Mouse (Mus musculus): ENCODE data around the gene Sec61a2. TPM values are rescaled to one million over a fixed set of nuclear protein-coding genes. Genes with fewer than 3 reads are reported as not detected.

The Sec61a2 gene
- total RNA-seq (2012; rRNA removed) = 20.8 and 23.3 TPM in 2 replicates
- 44.6 and 53.8 TPM in 2 replicates for total RNA-seq (2014; rRNA removed)
- 46.2 and 53.5 TPM in 2 replicates for polyA plus RNA-seq (2012; ENCODE audit: insufficient read length, low read depth)

GRCm38 (mm10) chr2:5894843-5895570, at the start of gene Sec61a2:
Gene Sec61a2, minus strand, starts transcription at chr2:5895432.
- peak within 1 kb of the TSS; percentile 95 for H3K4me2 ChIP-seq (ENCODE audit: insufficient read depth, low read depth, poor library complexity, severe bottlenecking)
- H3K27me3 ChIP-seq (replicated peaks) = no peaks in the 10 kb centered on the region
- H3K4me3 ChIP-seq (replicated peaks in 1 of 3; ENCODE audit: low read depth in 2 of 3, low read length in 2 of 3, poor library complexity in 1 of 3) = peak within 1 kb of the TSS; percentile 70 to 93 (median 90)
- peaks cover 14 to 24% of the 10 kb centered on the region in 2 experiments for H3K36me3 ChIP-seq (replicated peaks in 1 of 2; ENCODE audit: control insufficient read depth in 1 of 2, insufficient read depth in 1 of 2, low read length in 1 of 2)
- H3K79me2 ChIP-seq (replicated peaks; ENCODE audit: control insufficient read depth, extremely low read depth, insufficient read depth, poor library complexity, severe bottlenecking) = peaks cover 21% of the 10 kb centered on the region
- H3K27ac ChIP-seq (ENCODE audit: insufficient read depth, low read depth) = peak within 1 kb of the TSS; percentile 53
- DNase-seq (ENCODE audit: extremely low read depth) = peak; percentile 98
- H3K9ac ChIP-seq (ENCODE audit: insufficient read depth, low read depth) = peak within 1 kb of the TSS; percentile 97
- peak; percentile 93 for TF ChIP-seq UBTF (IDR thresholded peaks at IDR 0.05; ENCODE audit: low read depth, low read length)
- TF ChIP-seq ZKSCAN1 (IDR thresholded peaks at IDR 0.05; ENCODE audit: borderline replicate concordance, low read depth, low read length) = no peak
- TF ChIP-seq MEF2A (IDR thresholded peaks at IDR 0.05; ENCODE audit: borderline replicate concordance, low read depth, low read length) = peak; percentile 12; the same call in 1 of the 2 replicates
- peak; percentile 89 for TF ChIP-seq USF1 (IDR thresholded peaks at IDR 0.05; ENCODE audit: low read depth, low read length)
- TF ChIP-seq RCOR1 (conservative IDR thresholded peaks at IDR 0.05; ENCODE audit: low read depth, low read length) = no peak
- no peak for TF ChIP-seq MYC (IDR thresholded peaks at IDR 0.05; ENCODE audit: low read depth, low read length)
- TF ChIP-seq MXI1 (IDR thresholded peaks at IDR 0.05; ENCODE audit: low read depth, low read length) = peak; percentile 95
- peak; percentile 67 for TF ChIP-seq NRF1 (IDR thresholded peaks at IDR 0.05; ENCODE audit: low read depth, low read length)
- no peak for TF ChIP-seq KAT2A (IDR thresholded peaks at IDR 0.05; ENCODE audit: insufficient replicate concordance, low read length)
- no peak for TF ChIP-seq MAFK (IDR thresholded peaks at IDR 0.05; ENCODE audit: insufficient replicate concordance, low read length)
- no peak for TF ChIP-seq MAZ (IDR thresholded peaks at IDR 0.05; ENCODE audit: low read depth, low read length)
- TF ChIP-seq NELFE (IDR thresholded peaks at IDR 0.05; ENCODE audit: low read depth, low read length) = peak; percentile 95
- peak; percentile 97 for TF ChIP-seq POLR2A (IDR thresholded peaks at IDR 0.05; ENCODE audit: low read depth, low read length)
- no peak for TF ChIP-seq JUND (conservative IDR thresholded peaks at IDR 0.05; ENCODE audit: low read depth, low read length)
- TF ChIP-seq HCFC1 (IDR thresholded peaks at IDR 0.05; ENCODE audit: low read depth, low read length) = 0 out of 2 replicates have a peak, but pooled peaks have one; percentile 17
- TF ChIP-seq ZNF384 (IDR thresholded peaks at IDR 0.05; ENCODE audit: low read depth, low read length) = no peak
- peak; percentile 78 for TF ChIP-seq USF2 (conservative IDR thresholded peaks at IDR 0.05; ENCODE audit: low read depth, low read length)
- TF ChIP-seq ZMIZ1 (IDR thresholded peaks at IDR 0.05; ENCODE audit: low read depth, low read length) = peak; percentile 94
- TF ChIP-seq POLR2AphosphoS2 (IDR thresholded peaks at IDR 0.05; ENCODE audit: low read depth, low read length) = peak; percentile 88
- TF ChIP-seq CHD1 (IDR thresholded peaks at IDR 0.05; ENCODE audit: low read depth, low read length) = no peak
- peak; percentile 44; the same call in 1 of the 2 replicates for TF ChIP-seq ELF1 (IDR thresholded peaks at IDR 0.05; ENCODE audit: low read depth, low read length)
- TF ChIP-seq GABPA (IDR thresholded peaks at IDR 0.05; ENCODE audit: insufficient replicate concordance, low read depth, low read length) = no peak
- TF ChIP-seq MAX (IDR thresholded peaks at IDR 0.05; ENCODE audit: low read length) = peak; percentile 74
- no peak for TF ChIP-seq IRF4 (IDR thresholded peaks at IDR 0.05; ENCODE audit: low read depth, low read length)
- TF ChIP-seq TBP (conservative IDR thresholded peaks at IDR 0.05; ENCODE audit: low read depth, low read length) = peak; percentile 55; the same call in 1 of the 2 replicates
- no peak for TF ChIP-seq PAX5 (IDR thresholded peaks at IDR 0.05; ENCODE audit: low read length)
- no peak for TF ChIP-seq RAD21 (IDR thresholded peaks at IDR 0.05; ENCODE audit: low read depth, low read length)
- TF ChIP-seq E2F4 (IDR thresholded peaks at IDR 0.05; ENCODE audit: insufficient replicate concordance, low read depth, low read length) = no peak
- peak; percentile 94 for TF ChIP-seq TCF12 (IDR thresholded peaks at IDR 0.05; ENCODE audit: low read depth, low read length)
- TF ChIP-seq JUN (IDR thresholded peaks at IDR 0.05; ENCODE audit: insufficient read depth, low read depth, low read length) = no peak
- TF ChIP-seq SIN3A (IDR thresholded peaks at IDR 0.05; ENCODE audit: low read length) = no peak; the same call in 1 of the 2 replicates
- TF ChIP-seq SMC3 (IDR thresholded peaks at IDR 0.05; ENCODE audit: low read depth, low read length) = no peak
- peaks cover 3 to 15% of the 10 kb centered on the region in 2 experiments; a peak in 2 of 4 replicates for H3K4me1 ChIP-seq (ENCODE audit: control insufficient read depth in 1 of 2, insufficient read depth in 2 of 2)
- no peaks in the 10 kb centered on the region for H3K9me3 ChIP-seq (replicated peaks; ENCODE audit: low read length)
- dilution Hi-C loops (cut with MboI; ENCODE audit: extremely low pct_ligation_motif_present, extremely low pct_unique_long_range_greater_than_20kb, low sequenced_read_pairs) (no loop called here), in situ Hi-C loops (cut with MboI; ENCODE audit: low pct_ligation_motif_present, low pct_unique_long_range_greater_than_20kb, low sequenced_read_pairs) (no loop called here)

Measured in CH12.LX (cell line).